Mouse (Mus musculus): ENCODE data around the gene Dnajc12.
A peak's percentile ranks its signal among the peaks of the same experiment; 100 is the strongest.
"Not testable (repeated sequence)": the region's sequence is repeated elsewhere in the genome, so short reads cannot be mapped to it uniquely, and the experiment has no call there.

Dnajc12 gene

GRCm38 (mm10) chr10:63386991-63387390, 4.7 kb downstream of the Dnajc12 start:
- DNase-seq, result no peak

- no peak for DNase-seq
These were observed 6.7 kb downstream of the Dnajc12 start for GRCm38 (mm10) chr10:63388948-63389347.

DNA sequence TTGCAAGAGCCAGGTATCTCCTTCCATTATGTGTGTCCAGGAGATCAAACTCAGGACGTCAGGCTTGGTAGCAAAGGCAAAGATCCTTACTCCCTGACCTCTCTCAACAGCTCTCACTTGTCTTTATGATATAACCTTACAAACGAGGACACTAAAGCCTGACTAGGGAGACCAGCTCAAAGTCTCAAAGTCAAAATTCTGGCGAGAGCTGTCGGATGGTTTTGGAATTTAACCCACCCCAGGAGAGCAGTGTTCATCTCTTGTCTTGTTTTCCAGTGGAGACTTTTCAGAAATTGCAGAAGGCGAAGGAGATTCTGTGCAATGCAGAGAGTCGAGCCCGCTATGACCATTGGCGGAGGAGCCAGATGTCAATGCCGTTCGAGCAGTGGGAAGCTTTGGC, 14.7 kb downstream of the Dnajc12 start:
- no peak for DNase-seq

- no peak for DNase-seq
These were observed 20.7 kb downstream of the Dnajc12 start for GRCm38 (mm10) chr10:63402731-63403504.

DNA sequence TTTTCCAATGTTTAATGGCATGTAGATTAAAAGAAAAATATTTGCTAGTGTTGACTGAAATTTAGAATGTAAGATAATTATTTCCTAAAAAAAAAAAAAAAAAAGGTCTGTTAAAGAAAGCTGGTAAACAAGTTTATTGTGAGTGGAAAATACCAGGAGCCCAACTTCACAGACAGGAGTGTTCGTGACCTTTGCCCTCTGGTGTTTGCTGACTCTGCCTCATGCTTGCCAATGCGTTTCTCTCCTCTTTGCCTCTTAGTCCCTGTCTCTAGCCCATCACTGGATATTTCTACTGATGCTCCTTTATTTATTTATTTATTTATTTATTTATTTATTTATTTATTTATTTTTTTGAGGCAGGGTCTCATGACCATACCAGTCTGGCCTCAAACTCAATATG, 21.4 kb downstream of the Dnajc12 start:
- no peak for DNase-seq

GRCm38 (mm10) chr10:63410162-63410956, 28.1 kb downstream of the Dnajc12 start:
- DNase-seq, result no peak

GRCm38 (mm10) chr10:63411674-63412073, 29.4 kb downstream of the Dnajc12 start:
- not testable (repeated sequence) for DNase-seq

DNA sequence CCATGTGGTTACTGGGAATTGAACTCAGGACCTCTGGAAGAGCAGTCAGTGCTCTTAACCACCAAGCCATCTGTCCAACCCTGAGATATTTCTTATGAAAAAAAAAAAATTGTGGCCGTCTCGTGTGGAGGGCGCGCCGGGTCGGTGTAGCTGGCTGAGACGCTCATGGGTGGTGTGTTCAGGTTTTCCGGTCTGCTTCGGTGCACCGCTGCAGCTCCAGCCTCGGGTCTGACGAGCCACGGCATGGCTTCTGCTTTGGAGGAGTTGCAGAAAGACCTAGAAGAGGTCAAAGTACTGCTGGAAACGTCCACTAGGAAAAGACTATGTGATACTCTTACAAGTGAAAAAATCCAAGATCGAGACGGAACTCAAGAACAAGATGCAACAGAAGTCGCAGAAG, 30.5 kb downstream of the Dnajc12 start:
- DNase-seq, result no peak

DNA sequence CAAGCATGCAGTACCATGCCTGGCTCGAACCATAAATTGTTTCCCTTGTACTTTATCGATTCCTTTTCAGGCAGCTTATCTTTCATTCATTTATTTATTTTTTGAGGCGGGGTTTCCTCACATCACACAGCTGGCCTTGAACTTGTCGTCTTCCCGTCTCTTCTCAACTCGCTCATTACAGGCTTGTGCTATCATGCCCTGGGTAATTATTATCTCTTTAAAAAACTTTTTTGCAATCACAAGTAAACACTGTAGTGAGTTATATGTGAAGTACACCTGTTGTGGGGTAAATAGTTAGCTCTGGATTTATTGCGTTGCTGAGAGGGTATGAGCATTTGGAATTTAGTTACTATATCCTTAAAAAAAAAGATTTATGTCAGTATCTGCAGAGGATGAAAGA, 33.0 kb downstream of the Dnajc12 start:
- DNase-seq, result no peak

GRCm38 (mm10) chr10:63415850-63416249, 33.6 kb downstream of the Dnajc12 start:
- DNase-seq, result no peak

DNA sequence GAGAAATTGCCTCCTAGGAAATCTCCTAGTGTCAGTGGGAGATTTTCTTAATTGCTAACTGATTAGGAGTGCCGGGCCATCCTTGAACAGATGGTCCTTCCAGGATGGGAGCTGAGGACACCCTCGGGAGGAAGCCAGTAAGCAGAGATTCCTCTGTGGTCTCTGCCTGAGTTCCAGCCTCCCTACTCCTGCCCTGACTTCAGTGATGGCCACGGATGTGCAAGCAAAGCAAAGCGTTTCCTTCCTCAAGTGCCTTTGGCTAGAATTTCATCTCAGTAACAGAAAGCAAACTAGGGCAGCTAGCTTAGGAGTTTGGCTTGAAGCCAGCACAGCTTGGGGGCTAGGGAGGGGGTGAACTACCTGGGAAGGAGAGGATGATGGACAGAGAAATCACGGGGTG, 34.8 kb downstream of the Dnajc12 start:
- no peak for DNase-seq

GRCm38 (mm10) chr10:63421739-63422735, 39.8 kb downstream of the Dnajc12 start, which contains the start of gene Gm7075:
TSS of gene Gm7075 (minus strand) at chr10:63421789.
- DNase-seq, result peak; percentile 58

GRCm38 (mm10) chr10:63422736-63422992, 40.4 kb downstream of the Dnajc12 start:
- no peak for DNase-seq

DNA sequence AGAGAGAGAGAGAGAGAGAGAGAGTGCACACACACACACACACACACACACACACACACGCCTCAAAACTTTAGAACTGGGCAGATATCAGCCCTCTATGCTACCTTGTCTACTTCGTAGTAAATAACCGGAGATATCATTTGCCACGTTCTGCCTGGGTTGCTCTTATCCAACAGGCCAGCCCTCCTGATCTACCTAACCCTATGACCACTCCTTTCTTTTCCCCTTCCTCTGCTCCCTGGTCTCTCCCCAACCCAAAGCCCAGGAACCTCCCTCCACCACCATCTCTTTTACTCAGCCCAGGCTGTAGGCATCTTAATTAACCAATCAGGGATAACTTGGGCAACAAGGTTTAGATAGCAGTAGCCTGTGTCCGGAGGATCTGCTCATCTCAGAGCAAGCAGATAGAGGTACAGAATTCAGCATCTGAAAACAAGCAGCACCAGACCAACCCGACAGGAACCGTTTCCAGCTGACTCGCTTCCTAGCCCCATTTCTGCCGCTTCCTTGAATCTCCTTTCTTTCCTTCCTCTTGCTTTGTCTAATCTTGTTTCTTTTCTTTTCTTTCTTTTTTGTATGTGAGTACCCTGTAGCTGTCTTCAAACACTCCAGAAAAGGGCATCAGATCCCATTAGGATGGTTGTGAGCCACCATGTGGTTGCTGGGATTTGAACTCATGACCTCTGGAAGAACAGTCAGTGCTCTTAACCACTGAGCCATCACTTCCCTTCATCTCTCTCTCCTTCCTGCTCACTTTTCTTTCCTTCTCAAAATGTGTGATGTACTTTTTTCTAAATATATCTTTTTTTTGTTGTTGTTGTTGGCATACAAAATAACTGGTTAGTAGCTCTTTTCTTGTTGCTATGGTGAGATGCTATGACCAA, 41.6 kb downstream of the Dnajc12 start:
- DNase-seq, result no peak

DNA sequence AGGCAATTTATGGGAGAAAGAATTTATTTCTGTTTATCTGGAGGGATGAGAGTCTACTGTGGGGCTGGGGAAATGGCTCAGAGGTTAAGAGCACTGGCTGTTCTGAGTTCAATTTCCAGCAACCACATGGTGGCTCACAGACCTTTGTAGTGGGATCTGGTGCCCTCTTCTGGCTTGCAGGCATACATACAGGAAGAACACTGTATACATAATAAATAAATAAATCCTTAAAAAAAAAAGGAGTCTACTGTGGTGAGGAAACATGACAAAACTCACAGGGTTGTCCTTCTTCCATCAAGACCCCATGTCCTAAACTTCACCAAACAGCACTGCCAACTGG, 42.2 kb downstream of the Dnajc12 start:
- DNase-seq, result peak; percentile 56

DNA sequence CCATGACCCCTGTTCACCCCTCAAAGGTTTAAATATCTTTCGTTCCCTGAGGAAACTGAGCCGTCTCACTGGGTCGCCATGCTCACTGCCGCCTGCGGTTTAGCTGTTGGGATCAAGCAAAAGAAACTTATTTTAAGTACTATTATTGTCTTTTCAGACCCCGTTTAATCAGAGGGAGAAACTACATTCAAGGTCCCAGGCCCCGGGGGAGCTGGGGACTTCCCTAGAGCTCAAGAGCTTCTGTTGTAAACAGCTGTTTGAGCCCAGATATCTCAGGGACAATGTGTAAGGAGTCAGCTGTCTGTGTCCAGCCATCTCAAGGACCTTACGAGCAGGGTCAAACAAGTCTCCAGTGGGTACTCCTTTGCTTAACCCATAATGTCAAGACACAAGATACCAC, 44.9 kb downstream of the Dnajc12 start:
- DNase-seq, result no peak

DNA sequence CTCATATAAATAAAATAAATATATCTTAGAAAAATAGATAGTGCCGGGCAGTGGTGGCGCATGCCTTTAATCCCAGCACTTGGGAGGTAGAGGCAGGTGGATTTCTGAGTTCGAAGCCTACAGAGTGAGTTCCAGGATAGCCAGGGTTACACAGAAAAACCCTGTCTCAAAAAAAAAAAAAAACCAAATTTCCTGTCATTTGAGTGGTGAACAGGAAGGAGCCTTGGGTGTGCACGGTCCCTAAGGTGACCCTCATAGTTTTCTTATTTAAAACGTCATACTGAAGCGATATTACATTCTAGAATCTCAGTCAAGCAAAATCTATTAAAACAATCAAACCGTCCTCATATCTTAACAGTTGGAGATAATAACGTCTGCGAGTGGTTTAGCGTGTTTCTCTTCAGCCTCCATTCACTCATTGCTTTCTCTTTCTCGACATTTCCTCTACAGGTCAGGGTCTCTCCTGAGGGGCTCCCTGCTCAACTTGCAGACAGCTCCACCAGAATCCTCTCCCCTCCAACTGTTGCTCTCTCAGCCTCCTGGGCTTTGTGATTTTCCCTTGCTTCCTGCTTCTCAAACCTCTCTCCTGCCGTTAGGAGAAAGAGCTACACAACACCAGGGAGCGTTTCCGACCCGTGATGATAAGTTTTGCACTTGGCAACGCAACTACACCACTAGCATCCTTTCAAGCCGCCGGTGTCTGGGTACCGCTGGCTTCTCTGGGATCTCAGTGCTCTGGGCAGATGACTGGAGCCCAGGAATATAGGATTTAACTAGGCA, 46.2 kb downstream of the Dnajc12 start:
- DNase-seq, result peak; percentile 35

DNA sequence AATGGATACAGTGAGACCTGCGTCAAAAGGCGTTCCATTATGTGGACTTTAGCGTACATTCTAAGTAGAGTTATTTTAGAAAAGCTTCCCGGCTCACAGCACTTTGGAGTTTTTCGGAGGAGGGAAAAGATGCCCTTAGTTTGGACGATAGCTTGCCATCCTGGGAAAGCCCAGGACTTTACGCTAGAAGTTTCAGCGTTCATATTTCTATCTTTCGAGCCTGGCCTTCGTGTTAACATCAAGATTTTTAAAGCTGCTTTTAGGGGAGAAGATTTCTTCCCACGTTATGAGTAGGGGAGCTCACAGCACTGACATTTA, 46.7 kb downstream of the Dnajc12 start:
- DNase-seq, result no peak

DNA sequence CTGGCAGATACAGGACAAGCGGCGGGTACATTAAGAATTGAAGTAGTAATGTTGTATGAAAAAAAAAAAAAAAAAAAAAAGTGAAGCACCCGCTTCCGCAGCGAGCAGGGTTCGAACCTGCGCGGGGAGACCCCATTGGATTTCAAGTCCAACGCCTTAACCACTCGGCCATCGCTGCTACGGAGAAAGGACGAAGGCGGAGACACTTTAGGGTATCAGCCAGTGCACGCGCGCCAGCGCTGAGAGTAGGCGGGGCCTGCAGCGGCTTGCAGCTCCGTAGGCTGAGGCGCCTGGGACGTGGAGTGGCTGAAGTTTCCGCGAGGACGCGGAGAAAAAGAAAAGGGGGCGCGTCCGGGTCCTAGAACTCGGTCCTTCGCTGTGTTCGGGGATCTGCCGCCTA, 47.1 kb downstream of the Dnajc12 start:
- DNase-seq, result peak; percentile 99

- DNase-seq, result peak; percentile 87
These were observed 47.6 kb downstream of the Dnajc12 start, which contains the start of gene Ctnna3 for GRCm38 (mm10) chr10:63429785-63430305. TSS of gene Ctnna3 (plus strand) at chr10:63430098.

DNA sequence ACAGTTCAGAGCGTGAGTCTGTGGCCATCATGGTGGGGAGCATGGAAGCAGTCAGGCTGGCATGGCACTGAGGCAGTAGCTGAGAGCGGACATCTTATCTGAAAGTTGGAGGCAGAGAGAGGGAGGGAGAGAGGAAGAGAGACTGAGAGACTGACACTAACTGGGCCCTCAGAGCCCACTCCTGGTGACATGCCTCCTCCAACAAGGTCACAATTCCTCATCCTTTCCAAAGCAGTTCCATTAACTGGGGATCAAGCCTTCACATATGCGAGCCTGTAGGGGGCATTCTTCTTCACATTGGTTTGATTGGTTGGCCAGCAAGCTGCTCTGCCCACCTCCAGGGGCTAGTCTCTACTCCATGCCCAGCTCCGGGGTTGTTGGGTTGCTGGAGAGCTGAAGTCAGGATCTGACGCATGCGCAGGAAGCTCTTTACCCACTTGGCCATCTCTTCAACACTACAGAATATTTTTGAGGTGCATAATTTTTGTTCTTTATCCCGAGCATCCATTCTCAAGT, 49.0 kb downstream of the Dnajc12 start:
- DNase-seq, result no peak
